ENCODE assay signal across 18 mouse cellular contexts in the genomic region with DNA sequence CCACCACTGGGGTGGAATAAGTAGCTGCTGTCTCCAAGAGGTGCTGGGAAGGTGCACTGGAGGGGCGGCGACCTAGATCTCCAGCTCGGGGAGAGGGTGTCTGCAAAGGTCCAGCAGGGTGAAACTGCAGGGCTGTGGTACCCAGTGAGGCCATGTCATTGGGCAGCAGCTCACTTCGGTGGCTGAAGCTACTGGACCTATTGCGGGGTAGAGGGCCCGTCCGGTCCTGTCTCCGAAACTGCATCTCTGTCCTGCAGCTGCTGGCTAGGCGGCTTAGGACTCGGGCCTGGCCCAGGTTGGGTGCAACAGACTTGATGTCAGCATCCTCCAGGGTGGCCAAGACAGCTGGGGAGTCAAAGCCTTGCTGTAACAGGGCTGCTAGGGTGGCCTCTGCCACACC.
"Had no signal": no experiment of that assay in that cellular context is flagged by ENCODE, and none has a peak within 500 bp of the region (broad histone marks: within the 10 kb centered on the region; RNA-seq: fewer than 3 reads in every experiment).

No protein-coding gene starts in this region.

- H3K27ac ChIP-seq: kidney, embryonic 15.5 days; limb, embryonic 15.5 days; liver, embryonic 12.5 days had no signal

- DNase-seq: kidney, adult 2 months; kidney, postnatal 14 days; layer of hippocampus, adult 9-11 months; left cerebral cortex, postnatal 4 days; lung, embryonic 14.5 days; lung, postnatal 10 days; lung, postnatal 4 days; retina, postnatal 1 day; right cerebral cortex, postnatal 4 days; spleen, adult 18-20 months; thymus, adult 2 months; thymus, postnatal 25 days had no signal

- H3K4me2 ChIP-seq: kidney, embryonic 15.5 days; limb, embryonic 15.5 days; liver, embryonic 12.5 days; lung, embryonic 14.5 days; midbrain, embryonic 11.5 days; stomach, embryonic 15.5 days had no signal

- H3K9ac ChIP-seq: kidney, embryonic 15.5 days; limb, embryonic 15.5 days; liver, embryonic 12.5 days; lung, embryonic 14.5 days; stomach, embryonic 15.5 days had no signal

- H3K9me3 ChIP-seq: kidney, embryonic 15.5 days; limb, embryonic 15.5 days; liver, embryonic 12.5 days; stomach, embryonic 15.5 days had no signal

- H3K27me3 ChIP-seq: kidney, embryonic 15.5 days; limb, embryonic 15.5 days; liver, embryonic 12.5 days; stomach, embryonic 15.5 days had no signal

- H3K4me3 ChIP-seq: kidney, embryonic 15.5 days; limb, embryonic 15.5 days; liver, embryonic 12.5 days; myocyte; stomach, embryonic 15.5 days had no signal

- H3K36me3 ChIP-seq: stomach, embryonic 15.5 days had no signal

- ATAC-seq: liver, embryonic 12.5 days had no signal
